Mouse (Mus musculus) cerebellum, adult 2 months (tissue): ENCODE data around the gene Phip.

Experiments
- CTCF ChIP-seq: fragments of 200-500 bp; IDR thresholded peaks from 2 replicates; pipeline ENCODE4 v1.5.1; 2011; ENCODE audit warnings: low read depth, mild to moderate bottlenecking, control low read depth, low read length, moderate library complexity, borderline replicate concordance; ENCODE audit not compliant: insufficient read depth
- POLR2A ChIP-seq: fragments of 200-500 bp; IDR thresholded peaks from 2 replicates; pipeline ENCODE4 v1.6.1; 2011; ENCODE audit warnings: low read length, control low read depth, borderline replicate concordance; ENCODE audit not compliant: insufficient read depth

GRCm38 (mm10) chr9:83001342-83001741, 26.0 kb upstream of the Phip start:
- TF ChIP-seq CTCF (no peak), POLR2A (no peak)
